Mouse (Mus musculus): Measurements from ENCODE around the gene Nav2.

- TF ChIP-seq GATA1 (IDR thresholded peaks at IDR 0.05; ENCODE audit: borderline replicate concordance, low read length) (no peak), FLI1 (IDR thresholded peaks at IDR 0.05; ENCODE audit: low read length) (no peak)
Observed at GRCm38 (mm10) chr7:48928364-48928763, 19.8 kb downstream of the Nav2 start.
